ENCODE assay signal across 17 mouse cellular contexts in genomic region chr8:88583863-88584262, GRCm38 (mm10).
"Had no signal": no experiment of that assay in that cellular context is flagged by ENCODE, and none has a peak within 500 bp of the region (broad histone marks: within the 10 kb centered on the region; RNA-seq: fewer than 3 reads in every experiment).

No protein-coding gene starts in this region.

- H3K27ac ChIP-seq: midbrain, embryonic 10.5 days; midbrain, embryonic 12.5 days; neural tube, embryonic 13.5 days; neural tube, embryonic 15.5 days had no signal

- DNase-seq: lung, adult 18-20 months; lung, embryonic 14.5 days; lung, postnatal 10 days; lung, postnatal 4 days; midbrain, embryonic 14.5 days; retina, postnatal 1 day; right cerebral cortex, adult 18-20 months; spleen, adult 18-20 months; thymus, adult 18-20 months; thymus, postnatal 14 days; thymus, postnatal 36 days had no signal

- ATAC-seq: midbrain, embryonic 16.5 days had no signal

- H3K9ac ChIP-seq: lung, embryonic 14.5 days; midbrain, embryonic 12.5 days; neural tube, embryonic 13.5 days; neural tube, embryonic 15.5 days had no signal

- H3K36me3 ChIP-seq: neural tube, embryonic 15.5 days had no signal

- H3K4me2 ChIP-seq: lung, embryonic 14.5 days; midbrain, embryonic 12.5 days; neural tube, embryonic 13.5 days; neural tube, embryonic 15.5 days had no signal

- H3K9me3 ChIP-seq: midbrain, embryonic 10.5 days; midbrain, embryonic 12.5 days; neural tube, embryonic 13.5 days; neural tube, embryonic 15.5 days had no signal

- H3K4me3 ChIP-seq: midbrain, embryonic 10.5 days; midbrain, embryonic 12.5 days; myocyte; neural tube, embryonic 13.5 days; neural tube, embryonic 15.5 days had no signal

- H3K27me3 ChIP-seq: midbrain, embryonic 12.5 days; neural tube, embryonic 13.5 days; neural tube, embryonic 15.5 days had no signal
